Mouse (Mus musculus) activated CD4-positive, CD25-positive, alpha-beta regulatory T cell, adult 4 months (primary cell): ENCODE data around the gene Rpl3. TPM values are rescaled to one million over a fixed set of nuclear protein-coding genes. Genes with fewer than 3 reads are reported as not detected.
A peak's percentile ranks its signal among the peaks of the same experiment; 100 is the strongest.

Experiments used
- ATAC-seq: one replicate; pipeline ENCODE4 v1.8.0; 2017
- polyA plus RNA-seq, 2 experiments: library from polyadenylated mRNA; unstranded; fragments of 100-300 nt; shearing (Covaris generic); gene quantifications; one replicate each; pipeline ENCODE4 v1.2.1; 2017

Gene Rpl3
- polyA plus RNA-seq, 2 experiments from 2014 or later, result 4,172 to 4,641 TPM

DNA sequence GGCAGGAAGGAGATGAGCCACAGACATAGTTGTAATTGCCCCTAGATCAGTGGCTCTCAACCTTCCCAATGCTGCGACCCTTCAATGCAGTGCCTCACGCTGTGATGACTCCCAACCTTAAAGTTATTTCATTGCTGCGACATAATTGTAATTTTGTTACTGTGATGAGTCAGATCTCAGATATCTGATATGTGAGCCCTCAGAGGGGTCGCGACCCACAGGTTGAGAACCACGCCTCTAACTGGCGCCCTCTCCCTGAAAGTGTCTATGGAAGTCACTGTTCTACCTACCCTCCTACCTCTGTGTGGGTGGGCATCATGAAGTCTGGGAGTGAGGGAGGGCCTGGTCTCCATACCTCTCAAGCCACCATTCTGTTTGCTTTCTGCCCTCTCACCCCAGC lies 22.7 kb upstream of the Rpl3 start:
- ATAC-seq, result no peak

DNA sequence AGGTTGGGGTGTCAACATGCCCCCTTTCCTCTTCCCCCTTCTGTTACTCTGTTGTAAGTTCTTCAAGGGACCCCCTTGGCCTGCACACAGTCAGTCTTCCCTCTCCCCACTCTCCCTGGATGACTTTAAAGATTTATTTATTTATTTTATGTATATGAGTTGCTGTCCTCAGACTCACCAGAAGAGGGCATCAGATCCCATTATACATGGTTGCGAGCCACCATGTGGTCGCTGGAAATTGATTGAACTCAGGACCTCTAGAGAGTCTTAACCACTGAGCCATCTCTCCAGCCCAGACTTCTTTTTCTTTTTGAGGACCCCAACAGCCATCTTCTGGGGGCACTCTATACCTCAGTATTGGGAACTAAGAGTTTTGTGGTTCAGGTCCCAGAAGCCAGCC lies 20.8 kb upstream of the Rpl3 start:
- ATAC-seq, result no peak

DNA sequence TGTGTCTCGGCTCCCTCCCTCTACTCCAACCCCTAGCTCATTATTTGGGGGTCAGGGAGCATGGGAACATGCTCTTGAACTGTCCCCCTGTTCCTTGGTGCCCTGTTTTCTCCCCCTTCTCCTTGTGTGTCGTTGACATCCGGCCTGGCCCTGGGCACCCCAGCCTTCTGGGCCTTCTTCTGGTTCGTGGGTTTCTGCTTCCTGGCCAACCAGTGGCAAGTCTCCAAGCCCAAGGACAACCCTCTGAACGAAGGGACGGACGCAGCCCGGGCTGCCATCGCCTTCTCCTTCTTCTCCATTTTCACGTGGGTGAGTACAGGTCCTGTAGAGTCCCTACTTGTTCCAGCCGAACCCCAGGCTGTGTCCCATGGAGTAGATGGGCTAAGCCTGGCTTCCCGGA lies 19.8 kb upstream of the Rpl3 start:
- ATAC-seq, result no peak

DNA sequence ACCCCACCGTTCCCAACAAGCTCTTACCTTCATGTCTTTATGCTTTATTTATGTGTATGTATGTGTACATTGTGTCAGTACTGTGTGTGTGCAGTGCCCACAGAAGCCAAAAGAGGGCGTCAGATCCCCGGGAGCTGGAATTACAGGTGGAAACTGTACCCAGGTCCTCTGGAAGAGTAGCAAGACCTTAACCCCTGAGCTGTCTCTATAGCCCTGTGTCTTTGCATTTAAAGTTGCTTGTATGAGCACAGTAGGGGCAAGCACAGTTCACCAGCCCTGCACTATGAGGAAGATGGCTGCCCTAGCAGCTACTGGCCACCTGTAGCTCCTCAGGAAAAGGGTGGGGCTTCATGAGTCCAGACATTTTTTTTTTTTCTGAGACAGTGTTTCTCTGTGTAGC lies 15.9 kb upstream of the Rpl3 start:
- ATAC-seq, result no peak

DNA sequence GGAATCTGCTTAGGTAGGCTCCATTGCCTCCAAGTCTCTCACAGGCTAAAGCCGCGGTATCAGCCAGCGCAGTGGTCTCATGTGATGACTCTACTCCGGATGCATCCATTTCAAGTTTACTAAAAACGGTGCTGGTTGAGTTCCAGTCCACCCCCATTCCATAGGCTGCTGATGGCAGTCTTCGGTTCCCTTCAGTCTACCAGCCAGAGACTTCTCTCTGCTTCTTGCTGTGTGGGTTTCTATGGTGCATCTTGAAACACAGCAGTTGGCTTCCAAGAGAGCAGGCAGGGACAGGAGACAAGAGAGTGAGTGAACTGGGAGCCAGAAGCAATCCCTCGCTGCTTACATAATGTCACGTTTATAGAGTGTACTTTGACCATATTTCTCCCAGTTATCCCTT lies 15.5 kb upstream of the Rpl3 start:
- ATAC-seq, result no peak

DNA sequence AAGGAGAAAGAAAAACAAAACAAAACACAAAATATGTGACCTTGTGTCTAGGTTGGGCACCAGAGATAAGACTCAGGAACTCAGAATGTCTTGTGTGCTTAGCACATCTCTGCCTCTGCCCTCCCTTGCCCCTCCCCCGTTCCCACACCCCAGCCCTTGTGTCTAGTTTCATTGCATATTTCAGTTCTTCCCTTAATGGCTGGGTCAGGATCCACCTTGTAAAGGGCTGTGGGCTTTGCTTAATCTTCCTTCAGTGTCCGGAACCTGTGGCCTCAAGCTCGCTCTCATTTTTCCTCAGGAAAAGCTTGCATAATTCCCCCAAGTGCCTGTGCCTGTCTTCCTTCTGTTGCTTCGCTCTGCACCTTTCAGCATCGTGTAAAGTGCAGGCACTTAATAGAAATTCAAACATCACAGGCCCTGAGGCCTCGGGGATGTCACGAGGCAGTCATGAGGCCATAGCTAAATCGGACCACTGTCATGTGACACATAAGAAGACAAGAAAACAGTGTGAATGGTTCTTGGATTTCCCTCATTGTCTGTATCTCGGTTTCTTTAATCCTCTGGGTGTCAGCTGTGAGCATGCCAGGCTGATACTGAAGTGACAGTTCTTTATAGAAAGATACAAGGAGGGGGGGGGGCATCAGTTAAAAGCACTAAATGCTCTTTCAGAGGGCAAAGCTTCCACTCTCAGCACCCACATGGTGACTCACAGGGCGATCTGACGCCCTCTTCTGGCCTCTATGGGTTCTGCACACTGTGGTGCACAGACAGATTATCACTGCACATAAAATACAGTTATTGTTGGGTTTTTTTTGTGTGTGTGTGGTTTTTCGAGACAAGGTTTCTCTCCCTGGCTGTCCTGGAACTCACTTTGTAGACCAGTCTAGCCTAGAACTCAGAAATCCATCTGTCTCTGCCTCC lies 14.1 kb upstream of the Rpl3 start:
- no peak for ATAC-seq

DNA sequence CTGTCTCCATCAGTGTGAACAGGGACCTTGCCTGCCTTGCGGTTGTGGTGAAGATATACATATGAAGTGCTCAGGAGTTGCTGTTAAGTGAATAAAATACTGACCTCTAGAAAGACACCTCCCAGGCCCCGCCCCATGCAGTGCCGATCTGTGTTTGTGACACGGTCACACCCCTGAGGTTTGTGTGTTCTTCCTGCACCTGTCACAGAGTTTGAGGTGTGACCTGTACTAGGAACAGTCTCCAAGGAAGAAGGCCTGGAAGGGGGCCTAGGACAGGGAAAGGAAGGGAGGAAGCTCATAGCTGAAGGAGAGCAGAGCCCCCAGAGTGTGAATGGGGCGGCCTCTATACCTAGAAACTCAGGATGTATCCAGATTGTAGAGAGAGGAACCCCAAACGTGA lies 10.8 kb upstream of the Rpl3 start:
- ATAC-seq, result no peak

DNA sequence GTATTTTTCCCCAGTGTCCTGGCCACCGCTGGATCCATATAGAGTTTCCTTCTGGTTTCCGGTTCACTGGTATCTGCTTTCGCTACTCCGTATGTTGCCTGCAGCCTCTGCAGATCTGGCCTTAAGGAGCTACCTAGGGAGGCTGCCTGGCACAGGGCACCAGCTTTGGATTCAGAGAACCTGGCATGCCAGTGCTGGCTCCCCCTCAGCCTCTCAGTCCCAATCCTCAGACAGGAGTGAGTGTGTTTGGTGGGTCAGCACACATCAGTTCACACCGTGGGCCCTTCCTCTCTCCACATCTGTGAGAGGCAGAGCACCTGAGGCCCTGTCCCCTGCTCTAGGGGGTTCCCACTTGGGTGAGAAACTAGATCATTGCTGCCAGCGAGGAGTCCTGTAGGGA lies 9.8 kb upstream of the Rpl3 start:
- ATAC-seq, result no peak

DNA sequence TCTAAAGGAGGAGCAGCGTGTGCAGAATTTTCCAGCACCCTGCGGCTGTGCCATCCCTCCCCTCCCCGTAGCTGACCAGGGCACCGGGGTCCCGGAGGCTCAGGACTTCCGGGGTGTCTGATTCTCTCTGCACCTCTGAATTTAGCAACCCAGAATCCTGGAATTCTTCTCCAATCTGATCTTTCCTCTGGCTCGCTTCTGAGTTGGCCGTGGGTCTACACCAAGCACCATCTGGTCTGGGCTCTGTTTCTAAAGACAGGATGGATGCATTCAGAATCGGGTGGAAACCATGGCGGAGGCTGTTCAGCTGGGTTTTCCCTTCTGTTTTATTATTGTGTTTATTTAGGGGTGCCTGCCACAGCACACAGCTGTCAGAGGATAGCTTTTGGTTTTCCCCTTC lies 9.2 kb upstream of the Rpl3 start:
- no peak for ATAC-seq

DNA sequence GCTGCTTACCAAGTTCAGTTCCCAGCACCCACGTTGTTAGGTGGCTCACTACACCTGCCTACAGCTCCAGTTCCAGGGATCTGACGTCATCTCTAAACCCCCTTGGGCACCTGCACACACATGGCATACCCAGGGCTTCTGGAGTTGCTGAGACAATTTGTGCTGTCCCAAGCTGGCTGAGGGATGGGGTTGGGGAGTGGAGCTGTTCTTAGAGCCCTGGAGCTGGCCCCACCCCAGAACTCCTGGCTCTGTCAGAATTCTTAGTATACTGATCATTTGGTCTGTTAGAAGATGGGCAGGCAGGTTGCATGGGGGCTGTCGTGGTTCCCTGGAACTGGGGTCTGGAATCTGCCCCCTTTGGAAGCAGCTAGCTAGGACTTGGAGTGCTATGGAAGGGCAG lies 8.5 kb upstream of the Rpl3 start:
- no peak for ATAC-seq

DNA sequence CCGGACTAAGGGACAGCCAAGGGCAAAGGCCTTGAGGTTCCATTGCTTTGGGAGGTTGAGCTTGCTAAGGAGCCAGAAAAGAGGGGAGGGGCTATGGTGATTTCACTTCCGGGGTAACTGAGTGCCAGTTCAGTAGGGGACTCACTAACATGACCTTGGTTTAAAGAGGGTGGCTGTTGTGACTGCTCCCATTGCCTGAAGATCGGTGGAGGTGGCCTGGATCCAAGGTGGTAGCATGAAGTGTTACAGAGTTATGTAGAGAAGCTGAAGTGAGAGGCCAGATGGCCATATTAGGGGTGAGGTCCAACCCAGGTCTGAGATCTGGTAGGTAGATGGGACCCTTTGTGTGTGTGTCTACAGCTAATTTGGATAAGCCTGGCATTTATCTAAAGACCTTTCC lies 7.8 kb upstream of the Rpl3 start:
- ATAC-seq, result no peak

DNA sequence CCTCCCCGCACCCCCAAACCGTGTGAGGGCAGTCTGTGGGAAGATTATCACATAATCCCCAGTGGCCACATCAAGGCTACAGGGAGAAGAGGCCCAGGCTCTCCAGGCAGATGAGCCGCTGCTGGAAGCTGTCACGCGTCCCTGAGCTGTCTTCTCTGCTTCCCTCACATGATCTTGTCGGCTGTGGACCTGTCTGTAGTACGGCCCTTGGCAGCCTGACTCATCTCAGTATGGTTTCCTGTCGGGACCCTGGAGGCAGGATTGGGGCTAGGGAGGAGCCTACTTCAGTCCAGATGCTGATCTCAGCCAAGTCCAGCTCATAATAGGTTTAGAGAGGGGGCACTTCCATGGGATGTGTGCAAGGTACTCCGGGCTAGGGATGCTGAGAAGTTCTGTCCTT lies 7.1 kb upstream of the Rpl3 start:
- ATAC-seq, result no peak

DNA sequence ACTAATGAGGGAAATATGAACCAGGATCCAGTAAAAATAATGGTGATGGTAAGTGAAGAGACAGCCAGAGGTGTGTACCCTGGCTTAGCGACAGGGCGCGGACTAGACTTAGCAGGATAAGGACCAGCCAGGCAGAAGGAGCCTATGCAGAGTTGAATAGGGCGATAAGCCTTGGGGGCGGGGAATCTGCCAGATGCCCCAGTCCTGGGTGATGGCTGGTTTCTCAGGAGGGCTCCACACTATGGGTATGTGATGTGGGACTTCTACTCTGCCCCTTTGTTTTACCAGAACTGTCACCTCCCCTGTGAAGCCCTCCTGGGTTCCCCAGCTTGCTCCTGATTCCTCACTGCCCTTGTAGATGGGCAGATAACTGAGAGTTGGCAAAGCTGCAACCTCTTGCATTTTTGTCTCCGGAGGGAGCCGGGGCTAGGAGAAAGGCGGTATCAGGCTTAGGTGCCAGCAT lies 6.4 kb upstream of the Rpl3 start:
- no peak for ATAC-seq

DNA sequence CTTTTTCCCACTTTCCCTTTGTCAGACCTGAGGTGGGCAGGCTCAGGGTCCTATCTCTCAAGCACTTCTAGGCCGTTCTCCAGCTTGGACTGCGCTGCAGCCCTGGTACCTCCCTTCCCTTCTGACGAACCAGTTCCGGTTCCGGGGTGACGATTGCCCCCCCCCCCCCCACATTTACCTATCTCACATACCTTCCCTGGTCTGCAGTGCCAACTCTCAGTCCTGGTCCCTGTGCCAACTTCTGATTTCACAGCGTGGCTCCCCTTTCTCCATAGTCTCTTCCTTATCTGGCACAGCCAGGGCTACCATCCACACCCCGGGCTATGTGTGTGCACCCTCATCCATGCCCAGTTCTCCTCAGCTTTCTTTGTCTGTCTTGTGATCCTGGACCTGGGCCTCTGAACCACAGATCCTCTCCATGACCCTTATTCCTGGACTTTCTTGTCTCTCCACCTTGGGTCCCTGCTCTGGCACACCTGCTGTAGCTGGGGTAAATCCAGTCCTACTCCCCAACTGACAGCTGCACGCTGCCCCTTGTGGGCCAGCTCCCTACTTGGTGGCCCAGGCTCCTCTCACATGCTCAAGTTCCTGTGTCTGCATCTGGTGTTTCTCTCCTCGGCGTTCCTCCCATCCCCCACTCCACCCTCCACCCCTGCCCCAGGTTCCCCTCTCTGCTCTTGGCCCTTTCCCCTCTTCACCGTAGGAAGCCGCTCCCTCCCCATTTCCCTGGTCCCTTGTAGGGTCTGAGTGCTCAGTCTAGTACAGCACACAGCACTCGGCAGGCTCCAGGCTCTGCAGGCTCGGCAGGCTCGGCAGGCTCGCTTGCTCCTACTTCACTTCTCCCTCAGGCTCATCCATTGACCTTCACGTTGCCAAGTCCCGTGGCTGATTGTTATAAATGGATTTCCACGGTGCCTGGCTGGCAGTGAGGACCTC lies 5.5 kb upstream of the Rpl3 start:
- no peak for ATAC-seq

DNA sequence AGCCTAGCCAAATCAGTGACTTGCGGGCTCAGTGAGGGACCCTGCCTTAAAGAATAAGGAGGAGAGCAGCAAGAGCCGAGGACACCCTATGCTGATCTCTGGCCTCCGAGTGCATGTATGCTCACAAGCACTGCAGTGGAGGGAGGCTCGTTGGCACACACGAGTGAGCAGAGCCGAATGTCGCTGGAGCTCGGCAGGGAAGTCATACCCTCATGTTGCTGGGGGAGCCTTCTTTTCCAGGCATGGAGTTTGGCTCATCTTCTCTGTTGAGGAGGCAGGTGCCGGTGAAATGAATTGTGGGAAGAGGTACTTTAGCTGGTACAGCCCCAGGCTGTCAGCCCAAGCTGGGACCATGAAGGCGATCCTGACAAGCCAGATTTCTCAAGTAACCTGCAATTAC lies 4.7 kb upstream of the Rpl3 start:
- no peak for ATAC-seq

DNA sequence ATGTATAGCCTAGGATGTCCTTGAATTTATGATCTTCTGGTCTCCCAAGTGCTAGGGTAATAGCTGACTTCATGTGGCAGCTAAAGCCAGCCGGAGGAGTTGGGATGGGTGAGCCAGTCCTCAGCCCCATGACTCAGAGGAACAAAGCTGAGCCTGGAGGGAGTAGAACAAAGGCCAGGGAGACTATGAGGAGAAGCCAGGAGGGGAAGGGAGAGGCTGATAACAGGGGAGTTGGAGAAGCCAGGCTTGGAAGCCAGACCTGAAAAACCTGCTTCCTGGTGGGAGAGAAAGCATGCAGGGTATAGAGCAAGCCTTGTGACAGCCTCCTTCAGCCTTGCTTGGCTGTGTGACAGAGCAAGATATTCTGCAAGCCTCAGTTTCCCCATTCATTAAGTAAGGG lies 3.9 kb upstream of the Rpl3 start:
- ATAC-seq, result no peak

DNA sequence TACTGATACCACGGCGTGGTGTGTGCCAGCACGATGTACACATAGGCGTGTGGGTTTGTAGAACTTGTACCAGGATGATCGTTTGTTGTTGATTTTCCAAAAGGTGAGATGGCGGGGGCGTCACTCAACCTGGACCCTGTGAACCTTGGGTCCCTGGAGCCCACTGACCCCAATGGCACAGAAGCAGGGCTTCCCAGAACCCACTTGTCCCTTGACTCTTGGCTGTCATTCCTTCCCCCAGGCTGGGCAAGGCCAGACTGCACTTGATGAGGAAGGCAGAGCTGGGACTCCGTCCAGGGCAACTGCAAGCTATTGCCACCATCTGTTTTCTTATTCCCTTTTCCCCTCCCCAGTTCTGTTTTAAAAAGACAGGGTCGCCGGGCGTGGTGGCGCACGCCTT lies 2.5 kb upstream of the Rpl3 start:
- ATAC-seq, result no peak

DNA sequence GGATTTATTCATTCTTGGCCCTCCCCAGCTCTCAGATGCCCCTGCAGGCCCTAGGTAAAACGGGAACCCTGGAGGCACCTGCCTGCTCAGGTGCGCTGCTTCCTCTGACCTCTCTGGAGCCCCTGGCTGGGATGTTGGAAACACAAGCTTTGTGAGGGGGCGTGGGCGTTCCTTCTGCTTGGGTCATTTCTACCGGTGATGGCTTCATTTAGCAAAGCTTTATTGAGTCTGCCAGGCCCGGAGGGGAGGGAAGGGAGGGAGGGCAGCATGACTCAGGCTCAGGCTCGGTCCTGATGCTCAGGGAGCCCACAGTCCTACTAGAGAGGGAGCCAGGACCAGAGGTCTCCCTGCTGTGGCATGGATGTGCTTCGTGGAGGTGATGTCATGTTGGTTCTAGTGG lies 931 bp upstream of the Rpl3 start:
- no peak for ATAC-seq

DNA sequence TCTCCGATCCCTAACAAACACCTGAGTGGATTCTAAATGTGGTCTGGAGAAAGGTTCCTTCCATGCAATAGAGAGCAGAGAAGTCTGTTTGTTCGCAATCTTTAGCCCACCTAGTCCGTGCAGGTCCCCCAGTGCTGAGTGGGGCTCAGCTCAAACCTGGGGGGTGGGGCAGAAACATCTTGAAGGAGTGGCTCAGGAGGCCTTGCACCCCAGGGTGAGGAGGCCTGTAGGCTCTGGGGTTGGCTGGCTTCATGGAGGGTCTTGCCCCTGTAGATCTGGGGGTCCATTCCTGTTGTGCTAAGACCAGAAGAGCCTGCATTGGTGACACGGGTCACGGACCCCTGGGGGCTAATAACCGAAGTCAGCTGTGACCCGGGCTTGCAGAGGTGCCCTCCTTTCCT lies 373 bp upstream of the Rpl3 start:
- no peak for ATAC-seq

DNA sequence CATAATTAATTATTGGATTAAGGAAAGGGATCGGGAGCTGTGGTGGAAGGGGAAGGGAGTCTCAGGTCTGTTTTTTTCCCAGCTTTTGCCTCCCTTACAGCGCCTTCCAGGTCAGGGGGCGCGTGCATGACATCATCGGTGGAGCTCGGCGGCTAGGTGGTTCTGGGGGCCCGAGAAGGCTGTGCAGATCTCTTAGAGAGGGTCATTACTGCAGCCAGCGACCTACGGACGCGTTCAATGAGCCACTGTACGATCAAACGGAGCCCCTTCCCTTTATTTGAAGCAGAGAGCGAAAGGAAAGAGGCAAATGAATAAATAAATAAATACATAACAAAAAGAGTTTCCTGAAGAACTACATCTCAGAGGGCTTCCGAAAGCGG lies 937 bp downstream of the Rpl3 start:
- ATAC-seq, result no peak

DNA sequence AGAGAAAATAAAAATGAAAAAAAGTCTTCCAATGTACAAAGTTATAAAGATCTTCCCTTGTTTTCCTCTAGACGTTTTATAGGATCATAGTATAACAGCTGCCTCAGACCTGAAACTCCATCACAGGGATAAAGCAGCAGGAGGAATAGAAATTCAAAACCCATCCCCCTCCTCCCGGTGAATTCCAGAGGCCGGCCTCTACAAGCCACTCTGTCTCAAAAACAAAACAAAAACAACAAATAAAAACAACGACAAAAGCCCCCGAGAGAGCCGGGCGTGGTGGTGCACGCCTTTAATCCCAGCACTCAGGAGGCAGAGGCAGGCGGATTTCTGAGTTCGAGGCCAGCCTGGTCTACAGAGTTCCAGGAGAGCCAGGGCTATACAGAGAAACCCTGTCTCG lies 1.5 kb downstream of the Rpl3 start:
- no peak for ATAC-seq

DNA sequence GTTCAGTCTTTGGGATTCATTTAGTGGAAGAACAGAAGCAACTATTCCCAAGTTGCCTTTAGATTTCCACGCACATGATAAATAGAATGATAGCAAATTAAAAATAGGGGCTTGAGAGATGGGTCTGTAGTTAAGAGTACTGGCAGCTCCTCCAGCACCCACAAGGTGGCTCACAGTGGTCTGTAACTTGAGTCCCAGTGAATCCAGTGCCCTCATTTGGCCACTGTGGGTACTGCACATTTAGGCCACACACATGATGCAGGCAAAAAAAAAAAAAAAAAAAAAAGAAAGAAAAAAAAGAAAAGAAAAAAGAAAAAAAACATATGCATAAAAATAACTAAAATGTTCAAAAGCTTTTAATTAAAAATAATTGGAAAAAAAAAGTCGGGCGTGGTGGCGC lies 3.0 kb downstream of the Rpl3 start:
- peak; percentile 82 for ATAC-seq

DNA sequence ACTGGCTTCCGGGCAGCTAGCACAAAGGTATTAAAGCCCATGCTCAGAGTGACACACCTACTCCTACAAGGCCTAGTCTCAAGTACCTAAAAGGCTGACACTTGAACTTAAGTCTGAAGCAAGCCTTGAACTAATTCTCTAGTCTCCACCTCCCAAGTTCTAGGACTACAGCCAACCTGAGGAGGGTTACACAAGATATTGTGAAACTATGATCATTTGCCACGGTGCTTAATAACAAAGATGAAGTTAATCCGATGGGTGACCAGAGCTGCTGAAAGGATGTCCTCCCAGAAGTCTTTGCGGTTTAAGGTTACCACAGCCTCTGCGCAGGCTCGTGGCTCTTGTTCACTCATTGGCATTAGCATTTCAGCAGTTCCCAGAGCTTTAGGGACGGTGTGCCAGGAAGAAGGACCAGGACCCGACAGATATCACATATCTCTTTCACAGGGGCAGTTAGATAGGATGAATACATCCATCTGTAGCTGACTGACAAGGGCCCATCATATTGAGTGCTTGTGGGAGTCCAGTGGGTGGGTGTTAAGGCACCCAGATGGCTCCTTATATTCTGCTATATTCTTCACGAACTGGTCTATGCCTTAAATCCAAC lies 4.2 kb downstream of the Rpl3 start:
- no peak for ATAC-seq
